Mouse (Mus musculus): ENCODE measurements around the gene Nup133. TPM values are rescaled to one million over a fixed set of nuclear protein-coding genes. Genes with fewer than 3 reads are reported as not detected.
A peak's percentile ranks its signal among the peaks of the same experiment; 100 is the strongest.
"Not testable (repeated sequence)": the region's sequence is repeated elsewhere in the genome, so short reads cannot be mapped to it uniquely, and the experiment has no call there.

Nup133 gene
- polyA plus RNA-seq, 1 experiment from 2014 or later = 8.5 TPM

- H3K4me2 ChIP-seq (replicated peaks; ENCODE audit: low read depth) = 0 out of 2 replicates have a peak overlapping the region, but pooled peaks have one; percentile 13
- ATAC-seq = no peak
- 0 out of 2 replicates have a peak overlapping the region, but pooled peaks have one; percentile 11 for H3K9ac ChIP-seq (ENCODE audit: low read depth, low read length)
- H3K27ac ChIP-seq (ENCODE audit: low read depth, low read length) = peak overlapping the region; percentile 11
- no peaks in the 10 kb centered on the region for H3K9me3 ChIP-seq (ENCODE audit: control insufficient read depth)
- 45% methylated on average over 14 of the region's 14 CpGs for WGBS
- H3K27me3 ChIP-seq (replicated peaks; ENCODE audit: control insufficient read depth, insufficient read depth, low read length) = no peaks in the 10 kb centered on the region
- H3K4me1 ChIP-seq (replicated peaks; ENCODE audit: control insufficient read depth, insufficient read depth, low read length) = peaks cover 8% of the 10 kb centered on the region
- H3K4me3 ChIP-seq (ENCODE audit: low read depth, low read length) = no peak overlapping the region
- no peak for TF ChIP-seq CTCF (IDR thresholded peaks at IDR 0.05; ENCODE audit: low read depth)
- no peaks in the 10 kb centered on the region for H3K36me3 ChIP-seq (ENCODE audit: control insufficient read depth, insufficient read depth)
These were observed 29.2 kb upstream of the Nup133 start for GRCm38 (mm10) chr8:123978166-123978838.

GRCm38 (mm10) chr8:123977499-123977898, 28.4 kb upstream of the Nup133 start:
- TF ChIP-seq CTCF (IDR thresholded peaks at IDR 0.05; ENCODE audit: low read depth) = no peak
- H3K4me3 ChIP-seq (ENCODE audit: low read depth, low read length) = no peak overlapping the region
- H3K9ac ChIP-seq (ENCODE audit: low read depth, low read length) = no peak overlapping the region
- H3K9me3 ChIP-seq (ENCODE audit: control insufficient read depth) = no peaks in the 10 kb centered on the region
- no peak for ATAC-seq
- H3K27ac ChIP-seq (ENCODE audit: low read depth, low read length) = no peak overlapping the region
- H3K4me1 ChIP-seq (replicated peaks; ENCODE audit: control insufficient read depth, insufficient read depth, low read length) = peaks cover 8% of the 10 kb centered on the region
- 82% methylated on average over 4 of the region's 4 CpGs for WGBS
- no peaks in the 10 kb centered on the region for H3K27me3 ChIP-seq (replicated peaks; ENCODE audit: control insufficient read depth, insufficient read depth, low read length)
- no peaks in the 10 kb centered on the region for H3K36me3 ChIP-seq (ENCODE audit: control insufficient read depth, insufficient read depth)
- H3K4me2 ChIP-seq (replicated peaks; ENCODE audit: low read depth) = no peak overlapping the region

- WGBS = 29% methylated on average over 1 of the region's 1 CpGs
- no peak for TF ChIP-seq CTCF (IDR thresholded peaks at IDR 0.05; ENCODE audit: low read depth)
These were observed 24.4 kb upstream of the Nup133 start for GRCm38 (mm10) chr8:123973495-123973894.

GRCm38 (mm10) chr8:123966896-123967295, 17.8 kb upstream of the Nup133 start:
- ATAC-seq = no peak
- peaks cover 45% of the 10 kb centered on the region for H3K36me3 ChIP-seq (ENCODE audit: control insufficient read depth, insufficient read depth)
- H3K4me2 ChIP-seq (replicated peaks; ENCODE audit: low read depth) = no peak overlapping the region
- H3K9me3 ChIP-seq (ENCODE audit: control insufficient read depth) = no peaks in the 10 kb centered on the region
- no peak overlapping the region for H3K9ac ChIP-seq (ENCODE audit: low read depth, low read length)
- no peak overlapping the region for H3K27ac ChIP-seq (ENCODE audit: low read depth, low read length)
- TF ChIP-seq CTCF (IDR thresholded peaks at IDR 0.05; ENCODE audit: low read depth) = peak; percentile 58
- H3K4me1 ChIP-seq (replicated peaks; ENCODE audit: control insufficient read depth, insufficient read depth, low read length) = no peaks in the 10 kb centered on the region
- H3K27me3 ChIP-seq (replicated peaks; ENCODE audit: control insufficient read depth, insufficient read depth, low read length) = no peaks in the 10 kb centered on the region
- WGBS = 66% methylated on average over 2 of the region's 2 CpGs
- H3K4me3 ChIP-seq (ENCODE audit: low read depth, low read length) = no peak overlapping the region

More at GRCm38 (mm10) chr8:123973495-123973894, 24.4 kb upstream of the Nup133 start:
- Histone ChIP-seq H3K4me1 (replicated peaks; ENCODE audit: control insufficient read depth, insufficient read depth, low read length) (no peaks in the 10 kb centered on the region; the same call in 1 of the 2 replicates), H3K27me3 (replicated peaks; ENCODE audit: control insufficient read depth, insufficient read depth, low read length) (no peaks in the 10 kb centered on the region), H3K9ac (ENCODE audit: low read depth, low read length) (no peak overlapping the region), H3K4me3 (ENCODE audit: low read depth, low read length) (no peak overlapping the region), H3K27ac (ENCODE audit: low read depth, low read length) (peak overlapping the region; percentile 77), H3K36me3 (ENCODE audit: control insufficient read depth, insufficient read depth) (peaks cover 12% of the 10 kb centered on the region), H3K4me2 (replicated peaks; ENCODE audit: low read depth) (no peak overlapping the region), H3K9me3 (ENCODE audit: control insufficient read depth) (no peaks in the 10 kb centered on the region)
- ATAC-seq = peak; percentile 88

- no peak overlapping the region for H3K9ac ChIP-seq (ENCODE audit: low read depth, low read length)
- no peaks in the 10 kb centered on the region for H3K9me3 ChIP-seq (ENCODE audit: control insufficient read depth)
- H3K27ac ChIP-seq (ENCODE audit: low read depth, low read length) = no peak overlapping the region
- 56% methylated on average over 1 of the region's 1 CpGs for WGBS
- no peaks in the 10 kb centered on the region for H3K27me3 ChIP-seq (replicated peaks; ENCODE audit: control insufficient read depth, insufficient read depth, low read length)
- H3K4me3 ChIP-seq (ENCODE audit: low read depth, low read length) = no peak overlapping the region
- H3K36me3 ChIP-seq (ENCODE audit: control insufficient read depth, insufficient read depth) = peaks cover 62% of the 10 kb centered on the region
- ATAC-seq = no peak
- H3K4me2 ChIP-seq (replicated peaks; ENCODE audit: low read depth) = no peak overlapping the region
- no peaks in the 10 kb centered on the region for H3K4me1 ChIP-seq (replicated peaks; ENCODE audit: control insufficient read depth, insufficient read depth, low read length)
- TF ChIP-seq CTCF (IDR thresholded peaks at IDR 0.05; ENCODE audit: low read depth) = no peak
These were observed 12.3 kb upstream of the Nup133 start for GRCm38 (mm10) chr8:123961371-123961770.

- not testable (repeated sequence) for ATAC-seq; H3K27me3 ChIP-seq (replicated peaks; ENCODE audit: control insufficient read depth, insufficient read depth, low read length); H3K4me3 ChIP-seq (ENCODE audit: low read depth, low read length); H3K9me3 ChIP-seq (ENCODE audit: control insufficient read depth); H3K27ac ChIP-seq (ENCODE audit: low read depth, low read length); H3K9ac ChIP-seq (ENCODE audit: low read depth, low read length); H3K4me2 ChIP-seq (replicated peaks; ENCODE audit: low read depth); H3K4me1 ChIP-seq (replicated peaks; ENCODE audit: control insufficient read depth, insufficient read depth, low read length)
- 77% methylated on average over 5 of the region's 5 CpGs for WGBS
- H3K36me3 ChIP-seq (ENCODE audit: control insufficient read depth, insufficient read depth) = peaks cover 64% of the 10 kb centered on the region
These were observed 11.5 kb upstream of the Nup133 start for GRCm38 (mm10) chr8:123960556-123960955.

Measured in intestine, postnatal 0 days (tissue).